Mouse (Mus musculus) myocyte (in vitro differentiated cells): Measurements from ENCODE around the gene Hoxd1.

Experiments
- CEBPB ChIP-seq: IDR thresholded peaks from 2 replicates; pipeline ENCODE4 v1.6.1; 2011; ENCODE audit warnings: mild to moderate bottlenecking, moderate library complexity; ENCODE audit not compliant: poor library complexity, insufficient read depth, severe bottlenecking
- E2F4 ChIP-seq: IDR thresholded peaks from one replicate; pipeline ENCODE4 v1.6.1; 2011; ENCODE audit warnings: mild to moderate bottlenecking, control low read depth, moderate library complexity; ENCODE audit not compliant: insufficient read depth
- MAX ChIP-seq: IDR thresholded peaks from one replicate; pipeline ENCODE4 v1.6.1; 2011; ENCODE audit warnings: low read depth, mild to moderate bottlenecking, control low read depth
- MYOD1 ChIP-seq, 3 experiments: IDR thresholded peaks; one replicate each; pipeline ENCODE4 v1.6.1; 2011; ENCODE audit warnings: control low read depth in 2 of 3, low read depth in 2 of 3, mild to moderate bottlenecking in 2 of 3, moderate library complexity in 1 of 3; ENCODE audit not compliant: insufficient read length in 2 of 3, control insufficient read depth in 1 of 3
- MYOG ChIP-seq, 3 experiments: IDR thresholded peaks; one replicate each; pipeline ENCODE4 v1.6.1; 2011; ENCODE audit warnings: control low read depth in 2 of 3, low read depth in 2 of 3, mild to moderate bottlenecking in 2 of 3; ENCODE audit not compliant: insufficient read length in 2 of 3, control insufficient read depth in 1 of 3, insufficient read depth in 1 of 3
- POLR2A ChIP-seq: IDR thresholded peaks from one replicate; pipeline ENCODE4 v1.6.1; 2011; ENCODE audit warnings: low read depth, mild to moderate bottlenecking, control low read depth, moderate library complexity; ENCODE audit not compliant: insufficient read length
- POLR2AphosphoS2 ChIP-seq: IDR thresholded peaks from one replicate; pipeline ENCODE4 v1.6.1; 2011; ENCODE audit warnings: low read depth, control low read depth; ENCODE audit not compliant: insufficient read length
- REST ChIP-seq: IDR thresholded peaks from one replicate; pipeline ENCODE4 v1.6.1; 2011; ENCODE audit warnings: mild to moderate bottlenecking, control low read depth, moderate library complexity; ENCODE audit not compliant: insufficient read depth, insufficient read length
- SRF ChIP-seq: IDR thresholded peaks from one replicate; pipeline ENCODE4 v1.6.1; 2011; ENCODE audit warnings: low read depth; ENCODE audit not compliant: control insufficient read depth, insufficient read length
- TCF12 ChIP-seq: IDR thresholded peaks from one replicate; pipeline ENCODE4 v1.6.1; 2011; ENCODE audit warnings: mild to moderate bottlenecking, control low read depth; ENCODE audit not compliant: poor library complexity, insufficient read depth, severe bottlenecking
- TCF3 ChIP-seq: IDR thresholded peaks from one replicate; pipeline ENCODE4 v1.6.1; 2011; ENCODE audit warnings: low read depth, control low read depth; ENCODE audit not compliant: insufficient read length
- USF1 ChIP-seq: IDR thresholded peaks from one replicate; pipeline ENCODE4 v1.6.1; 2011; ENCODE audit warnings: low read depth, mild to moderate bottlenecking, control low read depth, moderate library complexity

DNA sequence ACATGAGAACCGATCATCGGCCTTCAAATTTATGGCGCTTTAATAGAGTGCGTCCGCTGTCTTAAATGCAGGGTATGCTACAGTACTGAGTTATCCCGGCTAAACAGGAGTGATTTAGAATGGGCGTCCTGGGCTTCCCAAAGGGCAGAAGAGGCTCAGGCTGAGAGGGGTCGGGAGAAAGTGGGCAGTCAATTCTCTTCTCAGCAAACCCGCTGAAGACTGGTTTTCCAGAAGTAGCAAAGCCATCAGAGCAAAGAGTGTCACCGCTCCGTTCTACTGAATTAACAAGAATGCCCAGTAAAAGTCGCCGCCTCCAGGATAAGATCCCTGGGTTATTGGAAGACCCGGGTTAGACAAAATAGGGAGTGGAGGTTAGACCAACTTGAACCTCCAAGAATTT lies 22.9 kb upstream of the Hoxd1 start:
- TF ChIP-seq POLR2A (no peak), USF1 (no peak), E2F4 (no peak), MAX (no peak), TCF3 (no peak), TCF12 (no peak), MYOG (IDR thresholded peaks at IDR 0.05; ENCODE audit: control insufficient read depth in 1 of 3, insufficient read depth in 1 of 3, insufficient read length in 2 of 3, low read depth in 2 of 3) (no peak), MYOD1 (IDR thresholded peaks at IDR 0.05; ENCODE audit: control insufficient read depth in 1 of 3, insufficient read length in 2 of 3, low read depth in 2 of 3) (no peak), CEBPB (no peak), REST (no peak), POLR2AphosphoS2 (no peak), SRF (no peak)
